Mouse (Mus musculus) hematopoietic stem cell, adult 5-6 weeks (primary cell): Measurements from ENCODE around the gene Arid1b. TPM values are rescaled to one million over a fixed set of nuclear protein-coding genes. Genes with fewer than 3 reads are reported as not detected.

Experiments used
- ATAC-seq, 2 experiments: fragments of 125-278 bp in 1 of 2; replicated peaks in 1 of 2; 2 replicates each; pipeline ENCODE4 v1.8.0; 2016 to 2017; ENCODE audit warnings: inconsistent platforms in 2 of 2, mild to moderate bottlenecking in 2 of 2, moderate number of reproducible peaks in 2 of 2, low read depth in 1 of 2, moderate TSS enrichment in 1 of 2; ENCODE audit not compliant: low FRiP score in 2 of 2, poor library complexity in 2 of 2, severe bottlenecking in 2 of 2, insufficient read depth in 1 of 2, low TSS enrichment in 1 of 2
- total RNA-seq: library from RNA; stranded (forward); fragments of 172-1452, 232-1000 nt; gene quantifications from 2 replicates; pipeline ENCODE4 v1.2.3, GENCODE M21; 2017

The Arid1b gene
- total RNA-seq: 41.0 and 55.8 TPM in 2 replicates

DNA sequence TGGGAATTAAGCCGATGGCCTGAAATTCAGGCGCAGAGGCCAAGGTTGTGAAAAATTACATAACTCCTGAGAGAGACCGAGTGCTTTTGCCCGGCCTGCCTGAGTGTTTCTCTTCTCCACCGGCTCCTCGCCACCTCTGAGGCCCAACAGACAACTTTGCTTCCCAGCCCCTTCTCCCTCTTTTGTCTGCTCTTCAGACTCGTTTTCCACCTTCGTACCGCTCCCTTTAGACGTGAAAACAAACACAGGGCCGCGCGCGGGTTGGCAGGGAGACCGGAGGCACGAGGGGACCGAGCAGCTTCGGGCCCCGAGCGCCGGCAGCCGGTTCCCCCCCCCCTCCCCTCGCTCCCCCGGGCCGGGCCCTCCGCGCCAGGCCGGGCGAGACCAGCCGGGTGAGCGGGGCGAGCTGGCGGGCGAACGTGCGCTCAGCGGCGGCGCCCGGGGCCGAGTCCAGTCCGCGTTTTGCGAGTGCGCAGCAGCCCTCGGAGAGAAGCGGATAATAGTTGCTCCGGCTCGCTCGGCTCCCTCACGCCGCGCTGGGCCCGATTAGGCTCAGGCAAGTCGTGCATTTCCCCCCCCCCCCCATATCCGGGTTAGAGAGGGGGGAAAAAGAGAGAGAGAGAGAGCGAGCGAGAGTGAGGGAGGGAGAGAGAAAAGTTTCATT, at the start of gene Arid1b:
Gene Arid1b, plus strand, starts transcription at position 493 of the 664 bp plus-strand sequence.
- ATAC-seq: peak; percentile 74 to 75

DNA sequence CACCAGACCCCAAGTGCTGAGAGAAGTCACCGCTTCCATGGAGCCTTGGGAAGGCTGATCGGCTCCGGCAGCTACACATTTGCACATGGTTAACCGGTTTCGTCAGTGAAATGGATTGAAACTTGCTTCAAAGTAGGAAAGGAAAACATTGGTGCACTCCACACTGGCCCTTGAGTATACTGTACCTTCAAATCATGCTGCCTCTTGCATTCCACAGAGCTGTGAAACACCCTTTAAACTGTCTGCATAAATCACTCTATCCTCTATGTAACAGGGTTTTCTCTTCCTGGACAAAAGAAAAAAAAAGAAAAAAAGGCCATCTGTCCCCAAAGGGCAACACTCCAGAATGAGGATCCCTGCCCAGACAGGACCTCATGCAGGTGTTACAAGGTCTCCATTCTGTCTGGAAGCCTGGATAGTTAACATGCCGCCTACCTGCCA, 48.8 kb upstream of the Arid1b start:
- ATAC-seq: no peak

DNA sequence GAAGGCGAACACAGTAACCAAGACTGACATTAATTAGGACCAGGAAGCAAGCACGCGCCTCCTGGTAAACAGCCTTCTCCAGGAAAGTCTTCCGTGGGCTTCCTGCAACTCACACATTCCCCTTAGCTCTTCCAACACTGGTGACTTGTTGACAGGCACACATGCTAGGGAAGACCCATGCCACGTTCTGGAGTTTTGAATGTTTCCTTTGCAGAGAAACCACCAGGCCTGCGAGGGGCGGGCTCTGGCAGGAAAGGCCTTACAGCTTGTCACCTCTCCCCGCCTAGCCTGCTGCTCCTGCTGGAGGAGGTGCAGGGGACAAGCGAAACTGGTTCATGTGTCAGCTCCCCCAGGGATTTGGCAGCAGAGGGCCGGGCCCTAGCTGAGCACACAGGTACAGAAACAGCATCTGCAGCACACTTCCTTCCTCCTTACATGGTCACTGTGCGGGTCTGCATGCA, 48.2 kb upstream of the Arid1b start:
- peak; percentile 97 for ATAC-seq

DNA sequence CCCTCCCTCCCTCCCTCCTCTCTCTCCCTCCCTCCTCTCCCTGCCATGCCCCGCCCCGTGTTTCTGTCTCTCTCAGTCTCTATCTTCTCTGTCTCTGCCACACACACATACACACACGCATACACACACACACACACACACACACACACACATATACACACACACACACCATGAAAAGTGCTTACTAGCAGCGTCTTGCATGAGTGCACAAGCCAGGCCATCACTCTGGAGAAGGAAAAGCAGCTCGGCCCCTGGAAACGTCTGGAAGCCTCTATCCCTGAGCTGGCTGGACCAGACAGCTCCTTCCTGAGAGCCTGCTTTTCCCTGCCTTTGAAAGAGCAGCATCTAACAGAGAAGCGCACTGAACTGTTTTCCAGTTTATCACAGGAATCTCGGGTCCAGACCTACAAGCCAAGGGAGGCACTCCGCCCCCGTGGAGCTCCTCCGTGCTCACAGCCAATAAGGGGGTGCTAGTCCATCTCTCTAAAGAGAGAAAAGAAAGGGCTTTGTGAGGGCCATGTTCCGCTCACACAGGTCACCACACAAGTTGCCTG, 47.6 kb upstream of the Arid1b start:
- no peak for ATAC-seq

DNA sequence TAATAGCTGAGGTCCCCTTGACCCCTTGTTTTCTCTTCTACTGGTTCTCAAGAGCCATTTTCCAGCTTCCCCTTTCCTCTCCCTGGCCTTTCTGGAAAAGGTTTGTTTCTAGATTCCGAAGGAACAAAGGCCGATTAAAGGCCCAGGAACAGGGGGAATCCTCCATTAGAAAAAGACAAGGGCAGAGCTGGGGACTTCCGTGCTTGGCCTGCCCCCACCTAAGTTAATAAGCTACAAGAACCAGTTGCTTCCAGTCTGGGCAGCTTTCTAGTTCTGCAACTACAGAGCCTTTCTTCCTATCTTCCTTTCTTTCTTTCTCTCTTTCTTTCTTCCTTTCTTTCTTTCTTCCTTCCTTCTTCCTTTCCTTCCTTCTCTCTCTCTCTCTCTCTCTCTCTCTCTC, 47.1 kb upstream of the Arid1b start:
- no peak for ATAC-seq

DNA sequence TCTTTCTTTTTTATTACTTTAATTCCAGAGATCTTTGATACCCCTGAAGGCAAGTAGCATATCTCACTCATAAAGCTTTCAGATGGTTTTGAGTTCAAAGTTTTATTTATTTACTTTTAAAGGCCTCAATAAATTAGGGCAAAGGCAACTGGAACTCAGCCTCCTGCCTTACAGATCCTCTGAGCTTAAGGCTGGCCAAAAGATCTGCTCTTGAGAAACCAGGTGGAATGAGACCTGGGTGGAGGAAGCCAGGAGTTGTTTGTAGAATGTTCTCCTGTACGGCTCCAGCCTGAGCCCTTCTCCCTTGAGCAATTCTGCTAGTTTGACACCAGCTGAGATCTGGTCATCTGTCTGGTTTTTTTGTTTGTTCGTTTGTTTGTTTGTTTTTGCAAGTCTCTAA, 46.7 kb upstream of the Arid1b start:
- no peak for ATAC-seq

DNA sequence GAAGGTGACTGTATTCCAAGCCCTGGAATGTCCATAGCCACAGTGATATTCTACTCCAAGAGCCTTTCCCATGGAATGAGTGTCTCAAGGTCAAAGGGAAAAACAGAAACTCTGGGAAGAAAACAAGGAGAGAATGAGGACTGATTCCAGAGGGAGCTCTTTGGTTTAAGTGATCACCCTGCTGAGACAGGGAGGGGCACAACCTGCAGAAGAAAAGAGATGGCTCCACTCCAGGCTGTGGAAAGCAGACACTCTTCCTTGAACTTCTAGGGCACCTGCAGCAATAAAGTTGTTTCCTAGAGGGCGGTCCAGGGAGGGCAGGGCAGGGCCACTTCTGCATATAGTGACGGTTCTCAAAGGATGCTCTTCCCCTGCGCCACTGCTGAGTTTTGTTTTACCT, 45.6 kb upstream of the Arid1b start:
- no peak for ATAC-seq

DNA sequence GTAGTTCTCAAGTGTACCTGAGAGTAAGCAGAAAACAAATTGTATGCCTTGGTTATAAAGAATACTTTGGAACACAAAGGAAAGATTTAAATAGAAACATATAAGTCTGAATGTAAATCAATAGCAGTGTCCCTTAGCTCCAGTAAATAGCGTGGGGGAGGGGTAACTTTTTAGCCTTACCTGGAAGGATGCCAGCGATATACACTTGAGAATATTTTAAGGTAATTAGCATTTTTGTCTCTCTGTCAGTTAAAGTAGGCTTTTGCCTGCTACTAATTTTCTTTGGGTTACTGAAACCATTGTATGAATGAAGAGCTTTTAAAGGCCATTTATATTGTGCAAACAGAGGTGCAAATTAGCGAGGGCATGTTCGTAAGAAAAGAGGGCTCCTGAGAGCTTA, 39.7 kb upstream of the Arid1b start:
- ATAC-seq: no peak

DNA sequence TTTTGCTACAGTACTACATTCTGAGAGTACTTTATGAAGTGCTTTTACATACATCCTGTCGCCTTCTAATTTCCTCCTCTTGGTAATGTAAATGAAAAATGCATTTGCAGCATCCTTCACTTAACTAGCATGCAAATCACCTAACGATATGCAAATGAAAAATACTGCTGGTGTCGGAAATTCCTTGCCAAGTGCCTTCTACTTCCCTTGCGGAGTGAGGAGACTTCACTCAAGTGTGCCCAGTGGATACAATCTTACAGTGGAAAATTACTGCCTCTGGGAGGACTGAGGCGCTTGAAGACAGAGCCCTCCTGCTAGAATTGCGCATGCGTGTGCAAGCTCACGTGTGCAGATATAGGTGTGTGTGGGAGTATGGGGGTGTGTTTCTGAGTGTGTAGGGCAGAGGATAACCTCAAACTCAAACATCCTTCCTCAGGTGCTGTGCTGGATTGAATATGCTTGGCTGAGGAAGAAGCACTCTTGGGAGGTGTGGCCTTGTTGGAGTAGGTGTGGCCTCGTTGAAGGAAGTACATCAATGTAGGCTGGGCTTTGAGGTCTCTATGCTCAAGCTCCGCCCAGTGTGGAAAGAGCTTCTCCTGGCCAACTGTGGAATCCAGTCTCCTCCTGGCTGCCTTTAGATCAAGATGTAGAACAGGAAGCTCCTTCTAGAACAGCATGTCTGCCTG, 29.8 kb upstream of the Arid1b start:
- ATAC-seq: no peak

DNA sequence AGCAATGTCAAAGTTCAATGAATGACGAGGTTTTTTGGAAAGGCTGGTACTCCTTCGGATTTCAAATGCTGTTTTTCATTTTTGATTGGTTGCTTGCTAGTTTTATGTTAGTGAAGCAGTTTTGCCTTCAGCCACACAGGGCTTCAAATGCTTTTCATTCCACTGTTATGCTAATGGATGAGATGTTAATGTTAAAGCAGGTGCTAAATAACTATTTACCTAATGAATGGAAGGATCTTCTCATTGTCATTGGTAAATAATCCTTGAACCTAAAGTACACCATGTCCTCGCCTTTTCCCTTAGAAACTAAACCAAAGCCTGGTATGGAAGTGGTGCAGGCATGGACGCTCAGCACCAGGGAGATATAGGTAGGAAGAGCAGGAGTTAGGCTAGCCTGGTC, 26.9 kb upstream of the Arid1b start:
- no peak for ATAC-seq

DNA sequence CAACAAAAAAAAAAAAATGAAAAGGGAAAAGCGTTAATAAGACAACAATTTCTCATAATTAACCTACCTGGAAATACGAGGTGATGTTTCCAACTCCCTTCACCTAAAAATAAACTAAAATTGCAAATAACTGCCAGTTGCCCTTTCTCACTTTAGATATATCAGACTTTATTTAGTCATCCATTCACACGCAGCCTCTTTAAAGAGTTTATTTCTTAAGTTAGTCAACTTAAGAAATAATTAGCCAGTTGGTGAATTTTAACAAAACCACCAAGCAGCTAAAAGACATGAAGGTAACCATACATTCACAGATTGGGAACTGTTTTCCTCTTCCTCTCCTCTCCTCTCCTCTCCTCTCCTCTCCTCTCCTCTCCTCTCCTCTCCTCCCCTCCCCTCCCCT, 26.1 kb upstream of the Arid1b start:
- ATAC-seq: no peak

DNA sequence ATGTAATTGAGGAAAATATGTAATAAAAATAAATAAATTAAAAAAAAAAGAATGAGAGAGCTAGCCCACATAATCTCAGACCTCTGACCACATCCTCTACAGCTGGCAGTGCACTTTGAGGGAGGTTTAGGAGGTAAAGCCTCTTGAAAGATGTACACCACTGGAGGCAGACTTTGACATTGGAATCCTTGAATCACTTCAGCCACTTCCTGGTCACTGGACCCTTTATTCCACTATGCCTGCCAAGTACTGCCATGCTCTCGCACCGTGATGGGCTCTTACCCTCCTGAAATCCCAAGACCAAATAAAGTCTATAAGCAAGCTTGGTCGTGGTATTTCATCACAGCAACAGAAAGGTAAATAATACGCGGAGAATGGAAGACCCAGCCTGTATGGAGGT, 25.3 kb upstream of the Arid1b start:
- no peak for ATAC-seq

DNA sequence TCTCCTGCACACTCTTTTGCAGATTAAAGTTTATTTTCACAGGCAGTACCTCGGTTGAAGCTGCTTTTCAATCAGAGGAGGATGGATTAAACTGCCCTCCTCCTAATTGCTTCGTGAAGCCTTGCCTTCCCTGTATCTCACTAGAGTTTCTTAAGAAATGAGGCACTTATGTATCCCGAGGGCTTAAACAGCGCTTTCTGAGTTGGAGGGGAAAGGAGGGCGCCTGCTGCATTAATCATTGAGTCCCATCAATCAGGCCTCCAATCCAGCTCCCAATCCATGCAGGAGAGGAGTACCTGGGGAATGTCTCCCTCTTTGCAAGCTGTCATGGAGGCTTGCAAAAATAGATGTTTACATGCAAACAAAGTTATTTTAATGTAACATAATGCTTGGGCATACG, 21.9 kb upstream of the Arid1b start:
- no peak for ATAC-seq

DNA sequence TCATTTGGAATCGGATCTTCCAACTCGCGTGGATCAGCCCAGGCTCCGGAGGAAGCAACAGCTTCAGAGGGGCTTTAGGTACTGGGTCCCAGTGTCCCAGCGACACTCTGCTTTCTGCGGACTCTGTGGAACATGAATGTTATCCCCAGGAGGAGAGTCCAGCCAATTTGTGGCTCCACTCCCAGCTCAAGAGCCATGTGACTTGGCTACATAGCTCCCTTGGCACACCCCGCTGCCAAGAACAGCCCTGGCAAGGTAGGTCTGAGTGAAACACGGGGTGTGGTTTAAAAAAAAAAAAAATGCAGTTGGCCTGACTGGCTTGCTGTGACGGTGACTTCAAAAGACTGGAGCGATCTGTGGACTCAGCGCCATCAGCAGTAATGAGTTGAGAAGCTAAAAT, 19.4 kb upstream of the Arid1b start:
- ATAC-seq: no peak

DNA sequence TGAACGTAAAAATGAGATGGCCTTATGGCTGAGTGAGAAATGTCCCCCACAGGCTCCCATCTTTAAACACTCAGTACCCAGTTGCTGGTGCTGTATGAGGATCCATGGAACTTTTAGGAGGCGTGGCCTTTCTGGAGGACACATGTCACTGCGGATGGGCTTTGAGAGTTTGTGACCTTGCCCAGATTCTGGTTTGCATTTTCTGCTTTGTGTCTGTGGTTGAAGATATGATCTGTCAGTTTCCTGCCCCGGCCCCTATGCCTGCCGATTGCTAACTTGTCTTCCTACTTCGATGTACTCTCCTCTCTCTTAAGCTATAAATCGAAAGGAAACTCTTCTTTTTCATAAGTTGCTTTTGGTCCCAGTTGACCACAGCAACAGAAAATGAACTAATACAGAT, 14.0 kb upstream of the Arid1b start:
- peak; percentile 46 to 51; a peak in 1 of 4 replicates for ATAC-seq

DNA sequence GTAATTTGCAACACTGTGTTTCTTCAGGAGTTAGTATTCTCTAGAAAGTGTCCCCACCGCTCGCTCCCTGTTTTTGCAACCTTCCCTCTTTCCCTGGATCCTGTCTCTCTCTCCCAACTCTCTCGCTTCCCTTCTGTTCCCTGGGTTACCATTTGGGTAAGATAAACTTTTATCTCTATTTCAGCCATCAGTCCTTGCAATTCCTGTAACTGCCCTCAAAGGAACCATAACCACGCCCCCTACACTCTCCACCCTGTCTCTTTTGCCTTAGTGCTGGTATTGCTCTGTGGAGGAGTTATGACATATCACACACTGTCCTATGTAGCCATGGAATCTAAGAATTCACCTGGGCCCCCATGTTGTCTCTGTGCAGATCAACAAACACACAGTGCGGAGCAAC, 11.3 kb upstream of the Arid1b start:
- ATAC-seq: no peak

DNA sequence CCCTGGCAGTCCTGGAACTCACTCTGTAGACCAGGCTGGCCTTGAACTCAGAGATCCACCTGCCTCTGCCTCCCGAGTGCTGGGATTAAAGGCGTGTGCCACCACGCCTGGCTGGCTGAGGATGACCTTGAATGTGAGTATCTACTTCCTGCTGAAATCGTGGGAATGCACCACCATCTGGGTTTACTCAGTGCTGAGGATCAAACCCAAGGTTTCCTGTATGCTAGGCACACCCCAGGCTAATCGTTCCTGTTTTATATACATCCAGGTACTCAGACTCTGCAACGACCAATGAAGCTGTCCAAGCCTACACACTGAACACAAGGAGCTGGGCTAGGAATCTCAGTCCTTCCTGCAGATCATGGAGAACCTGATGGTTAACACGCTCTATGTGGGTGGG, 9.4 kb upstream of the Arid1b start:
- ATAC-seq: no peak

DNA sequence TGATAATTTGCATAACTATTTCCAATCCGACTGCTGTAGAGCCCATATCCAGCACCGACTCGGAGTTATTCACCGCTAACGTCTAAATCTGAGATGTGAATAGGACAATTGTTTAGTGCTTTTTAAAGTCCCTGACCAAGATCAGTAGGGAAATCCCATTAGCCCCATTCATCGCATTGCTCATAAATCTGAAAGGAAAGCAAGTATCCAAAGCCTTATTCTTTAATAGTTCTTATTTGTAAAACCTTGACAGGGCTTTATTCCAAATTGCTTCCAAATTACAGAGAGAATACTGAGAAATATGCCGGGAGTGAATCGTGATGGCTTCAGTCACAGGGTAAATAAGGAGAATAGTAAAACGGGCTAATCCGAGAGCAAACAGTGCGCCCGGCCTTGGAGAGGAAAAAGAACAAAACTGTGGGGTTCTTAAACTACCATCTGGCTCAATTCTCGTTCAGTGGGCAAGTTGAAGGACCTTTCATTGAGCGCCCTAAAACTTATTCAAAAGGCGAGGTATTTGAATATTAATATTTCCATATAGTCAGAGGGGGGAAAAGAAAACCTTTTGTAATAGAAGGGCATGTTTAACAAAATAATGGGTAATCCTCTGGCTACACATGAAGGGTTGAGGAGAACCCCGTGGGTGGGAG, 3.1 kb upstream of the Arid1b start:
- no peak for ATAC-seq
